Mouse (Mus musculus): Measurements from ENCODE around the gene Col9a3. TPM values are rescaled to one million over a fixed set of nuclear protein-coding genes. Genes with fewer than 3 reads are reported as not detected.

Col9a3 gene
- 1.6 TPM in 2 replicates for polyA plus RNA-seq (2012; rRNA removed)

DNA sequence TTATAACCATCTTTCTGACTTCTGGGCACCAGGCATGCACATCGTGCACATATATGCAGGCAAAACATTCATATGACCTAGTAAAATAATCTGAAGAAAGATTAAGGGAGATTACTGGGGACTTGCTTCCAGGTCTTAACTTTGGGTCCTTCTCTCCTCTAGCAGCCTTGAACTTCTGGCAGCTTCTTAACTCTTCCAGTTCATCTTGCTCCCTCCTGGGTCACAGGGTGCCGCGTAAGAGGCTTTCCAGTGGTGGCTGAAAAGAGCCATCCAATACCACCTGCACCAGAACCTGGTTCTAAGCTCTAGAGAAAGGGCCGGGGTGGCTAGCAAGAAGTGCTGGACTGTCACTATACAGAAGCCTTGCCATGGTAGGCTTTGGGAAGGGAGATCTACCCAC is at the start of gene Col9a3:
TSS of gene Col9a3 (plus strand) at position 301 of the 400 bp plus-strand sequence.
- 48% methylated on average over 4 of the region's 4 CpGs for WGBS
- H3K4me3 ChIP-seq (replicated peaks; ENCODE audit: extremely low read depth, low read depth, low read length): no peak within 1 kb of the TSS
- TF ChIP-seq POLR2A (IDR thresholded peaks at IDR 0.05; ENCODE audit: borderline replicate concordance, extremely low read depth, low read depth, low read length) (no peak), CTCF (IDR thresholded peaks at IDR 0.05; ENCODE audit: insufficient read depth, low read length) (no peak)
- no peak for DNase-seq
- 0 out of 2 replicates have a peak, but pooled peaks cover 2% of the 10 kb centered on the region for H3K4me1 ChIP-seq (ENCODE audit: control insufficient read depth, insufficient read depth, low read length)

DNA sequence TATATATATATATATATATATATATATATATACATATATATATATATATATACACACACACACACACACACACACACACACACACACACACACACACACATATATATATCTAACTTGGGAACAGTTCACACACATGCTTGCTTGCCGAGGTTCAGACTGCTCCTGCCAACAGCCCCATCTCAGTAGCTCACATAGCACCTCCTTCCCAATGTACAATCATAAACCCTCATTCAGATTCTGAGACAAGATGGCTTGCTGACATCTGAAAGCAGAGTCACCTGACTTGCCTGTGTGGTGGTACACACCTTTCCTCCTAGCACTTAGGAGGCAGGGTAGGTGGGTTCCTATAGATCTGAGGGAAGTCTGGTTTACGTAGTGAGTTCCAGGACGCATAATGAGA is 45.2 kb upstream of the Col9a3 start:
- H3K4me3 ChIP-seq (replicated peaks; ENCODE audit: extremely low read depth, low read depth, low read length): no peak overlapping the region
- TF ChIP-seq POLR2A (IDR thresholded peaks at IDR 0.05; ENCODE audit: borderline replicate concordance, extremely low read depth, low read depth, low read length) (no peak), CTCF (IDR thresholded peaks at IDR 0.05; ENCODE audit: insufficient read depth, low read length) (no peak)
- DNase-seq: no peak
- WGBS: 78% methylated on average over 3 of the region's 3 CpGs
- H3K4me1 ChIP-seq (ENCODE audit: control insufficient read depth, insufficient read depth, low read length): no peaks in the 10 kb centered on the region

DNA sequence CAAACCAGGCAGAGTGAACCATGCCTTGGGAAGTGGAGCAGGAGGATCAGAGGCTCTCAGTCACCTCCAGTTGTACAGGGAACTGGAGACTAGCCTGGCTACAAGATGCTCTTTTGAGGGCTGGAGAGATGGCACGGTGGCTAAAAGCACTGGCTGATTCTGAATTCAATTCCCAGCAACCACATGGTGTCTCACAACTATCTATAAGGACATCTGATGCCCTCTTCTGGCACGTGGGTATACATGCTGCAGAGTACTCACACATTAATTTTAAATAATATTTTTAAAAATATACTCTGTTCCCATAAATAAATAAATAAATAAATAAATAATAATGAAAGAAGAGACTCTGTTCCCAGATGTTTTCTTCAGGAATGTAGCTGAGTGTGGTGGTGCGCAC is 42.4 kb upstream of the Col9a3 start:
- Histone ChIP-seq H3K4me3 (replicated peaks; ENCODE audit: extremely low read depth, low read depth, low read length) (no peak overlapping the region), H3K4me1 (ENCODE audit: control insufficient read depth, insufficient read depth, low read length) (no peaks in the 10 kb centered on the region)
- no peak for DNase-seq
- 50% methylated on average over 3 of the region's 3 CpGs for WGBS
- TF ChIP-seq CTCF (IDR thresholded peaks at IDR 0.05; ENCODE audit: insufficient read depth, low read length) (no peak), POLR2A (IDR thresholded peaks at IDR 0.05; ENCODE audit: borderline replicate concordance, extremely low read depth, low read depth, low read length) (no peak)

DNA sequence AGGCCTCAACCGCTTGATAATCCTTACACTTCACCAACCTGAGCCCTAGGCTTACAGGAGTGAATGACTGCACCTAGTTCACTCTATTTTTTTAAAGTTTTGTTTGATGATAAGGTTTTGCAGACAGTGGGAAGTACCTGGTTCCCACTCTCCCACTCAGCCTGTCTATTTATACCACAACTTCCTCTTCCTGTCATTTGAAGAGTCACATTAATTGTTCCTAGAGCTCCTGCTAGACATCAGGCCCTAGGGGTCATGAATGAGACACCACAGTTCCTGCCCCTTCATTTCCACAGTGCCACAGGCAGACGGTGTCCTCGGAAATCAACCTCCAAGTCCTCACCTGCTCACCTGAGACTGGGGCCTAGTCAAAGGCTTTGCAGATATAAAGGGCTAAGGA is 41.1 kb upstream of the Col9a3 start:
- H3K4me1 ChIP-seq (ENCODE audit: control insufficient read depth, insufficient read depth, low read length): no peaks in the 10 kb centered on the region
- no peak overlapping the region for H3K4me3 ChIP-seq (replicated peaks; ENCODE audit: extremely low read depth, low read depth, low read length)
- TF ChIP-seq CTCF (IDR thresholded peaks at IDR 0.05; ENCODE audit: insufficient read depth, low read length) (no peak), POLR2A (IDR thresholded peaks at IDR 0.05; ENCODE audit: borderline replicate concordance, extremely low read depth, low read depth, low read length) (no peak)
- 41% methylated on average over 3 of the region's 3 CpGs for WGBS
- DNase-seq: no peak

DNA sequence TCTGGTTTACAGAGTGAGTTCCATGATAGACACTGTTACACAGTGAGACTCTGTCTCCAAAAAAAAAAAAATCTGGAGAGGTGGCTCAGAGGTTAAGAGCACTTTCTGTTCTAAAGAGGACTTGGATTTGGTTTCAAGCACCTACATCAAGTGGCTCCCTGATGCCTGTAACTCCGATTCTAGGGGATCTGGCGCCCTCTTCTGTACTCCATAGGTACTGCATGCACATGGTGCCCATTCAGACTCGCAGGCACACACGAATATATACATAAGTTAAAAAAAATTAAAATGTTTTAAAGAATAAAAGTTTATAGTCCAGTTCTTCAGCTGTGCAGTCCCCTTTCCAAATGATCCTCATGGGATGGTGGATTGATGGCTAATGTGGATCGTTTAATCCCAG is 37.3 kb upstream of the Col9a3 start:
- H3K4me3 ChIP-seq (replicated peaks; ENCODE audit: extremely low read depth, low read depth, low read length): no peak overlapping the region
- no peaks in the 10 kb centered on the region for H3K4me1 ChIP-seq (ENCODE audit: control insufficient read depth, insufficient read depth, low read length)
- 51% methylated on average over 5 of the region's 5 CpGs for WGBS
- DNase-seq: no peak
- TF ChIP-seq CTCF (IDR thresholded peaks at IDR 0.05; ENCODE audit: insufficient read depth, low read length) (peak; percentile 41), POLR2A (IDR thresholded peaks at IDR 0.05; ENCODE audit: borderline replicate concordance, extremely low read depth, low read depth, low read length) (no peak)

DNA sequence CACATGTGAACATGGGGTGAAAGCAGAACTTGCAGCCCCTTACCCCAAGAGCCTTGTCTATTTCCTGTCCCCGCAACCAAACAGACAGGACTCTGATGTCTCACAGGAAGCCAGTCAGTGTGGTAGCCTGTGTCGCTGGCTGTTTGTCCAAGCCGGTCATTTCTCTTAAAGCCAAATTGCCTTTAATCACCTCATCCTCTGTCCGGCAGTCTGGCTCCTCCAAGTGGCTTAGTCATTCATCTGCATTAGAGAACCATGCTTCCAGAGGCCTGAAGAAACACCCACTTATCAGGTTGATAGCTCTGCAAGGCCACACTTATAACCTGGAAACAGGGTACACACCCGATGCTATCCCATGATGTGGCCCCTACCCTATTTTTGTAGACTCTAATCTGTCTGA is 35.4 kb upstream of the Col9a3 start:
- no peaks in the 10 kb centered on the region for H3K4me1 ChIP-seq (ENCODE audit: control insufficient read depth, insufficient read depth, low read length)
- WGBS: 40% methylated on average over 5 of the region's 5 CpGs
- DNase-seq: no peak
- no peak overlapping the region for H3K4me3 ChIP-seq (replicated peaks; ENCODE audit: extremely low read depth, low read depth, low read length)
- no peak for TF ChIP-seq CTCF (IDR thresholded peaks at IDR 0.05; ENCODE audit: insufficient read depth, low read length)
- no peak for TF ChIP-seq POLR2A (IDR thresholded peaks at IDR 0.05; ENCODE audit: borderline replicate concordance, extremely low read depth, low read depth, low read length)

DNA sequence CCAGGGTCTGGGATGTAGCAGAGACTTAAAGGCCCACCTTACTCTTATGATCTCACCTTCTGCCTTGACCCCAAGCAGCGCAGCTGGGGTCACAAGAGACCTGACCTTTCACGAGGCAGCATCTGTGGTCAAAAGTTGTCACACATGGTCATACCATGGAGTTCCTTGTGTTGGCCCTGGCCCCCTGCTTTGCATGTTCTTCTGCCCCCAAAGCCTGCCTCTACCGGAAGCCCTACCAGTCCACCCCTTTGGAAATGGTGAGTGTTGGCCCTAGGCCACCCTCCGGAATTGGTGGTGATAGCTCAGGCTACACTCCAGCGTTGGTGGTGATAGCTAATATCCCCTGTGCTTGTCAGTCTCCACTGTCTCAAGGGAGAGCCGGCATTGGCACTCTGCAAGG is 34.3 kb upstream of the Col9a3 start:
- Histone ChIP-seq H3K4me1 (ENCODE audit: control insufficient read depth, insufficient read depth, low read length) (no peaks in the 10 kb centered on the region), H3K4me3 (replicated peaks; ENCODE audit: extremely low read depth, low read depth, low read length) (no peak overlapping the region)
- WGBS: 60% methylated on average over 6 of the region's 6 CpGs
- no peak for DNase-seq
- TF ChIP-seq CTCF (IDR thresholded peaks at IDR 0.05; ENCODE audit: insufficient read depth, low read length) (no peak), POLR2A (IDR thresholded peaks at IDR 0.05; ENCODE audit: borderline replicate concordance, extremely low read depth, low read depth, low read length) (no peak)

DNA sequence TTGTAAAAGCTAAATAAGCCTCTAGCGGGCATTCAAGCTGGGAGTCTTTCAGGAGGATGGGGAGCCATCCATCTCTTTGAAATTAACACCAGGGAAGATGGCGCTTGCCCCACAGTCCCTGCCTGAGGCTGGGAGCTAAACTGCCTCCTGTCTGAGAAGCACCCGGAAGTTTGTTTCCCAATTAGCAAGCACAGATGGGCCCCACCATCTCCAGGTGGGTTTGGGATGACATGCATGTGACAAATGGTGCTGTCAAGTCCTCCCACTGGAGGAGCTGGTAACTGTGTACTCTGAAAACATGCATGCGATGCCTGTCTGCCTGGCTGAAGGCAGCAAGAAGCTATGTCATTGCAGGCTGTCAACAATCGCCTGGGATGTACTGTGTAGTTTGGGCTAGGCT is 33.7 kb upstream of the Col9a3 start:
- Histone ChIP-seq H3K4me3 (replicated peaks; ENCODE audit: extremely low read depth, low read depth, low read length) (no peak overlapping the region), H3K4me1 (ENCODE audit: control insufficient read depth, insufficient read depth, low read length) (no peaks in the 10 kb centered on the region)
- no peak for DNase-seq
- 42% methylated on average over 5 of the region's 5 CpGs for WGBS
- no peak for TF ChIP-seq CTCF (IDR thresholded peaks at IDR 0.05; ENCODE audit: insufficient read depth, low read length)
- TF ChIP-seq POLR2A (IDR thresholded peaks at IDR 0.05; ENCODE audit: borderline replicate concordance, extremely low read depth, low read depth, low read length): no peak

DNA sequence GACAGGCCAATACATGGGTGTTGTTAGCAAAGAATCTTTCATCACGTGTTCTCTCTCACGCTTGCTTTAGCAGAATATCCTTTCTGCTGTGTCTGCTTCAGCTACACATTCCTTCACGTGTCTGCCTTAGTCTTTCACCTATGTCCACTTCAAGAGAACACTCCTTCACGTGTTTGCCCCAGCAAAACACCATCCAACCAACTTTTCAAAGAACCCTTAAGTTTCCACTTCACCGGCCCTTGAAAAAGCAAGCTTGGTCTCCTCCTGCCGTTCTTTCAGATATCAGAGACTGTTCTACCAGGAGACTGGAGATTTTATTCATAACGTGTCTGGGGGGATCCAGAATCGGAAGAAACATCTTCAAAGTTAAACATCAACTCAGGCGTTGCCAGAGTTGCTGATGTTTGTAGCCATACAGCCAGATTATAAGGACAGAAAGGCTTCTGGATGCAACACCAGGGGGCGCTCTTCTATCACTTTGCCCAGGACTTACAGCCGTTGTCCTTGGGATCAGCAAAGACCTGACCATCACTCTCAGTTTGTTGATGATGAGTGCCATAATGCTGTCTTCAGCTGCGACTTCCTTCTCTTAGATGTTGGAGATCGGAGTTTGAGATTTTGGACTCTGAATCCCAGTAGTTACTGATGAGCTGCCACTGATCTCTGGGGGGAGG is 31.2 kb upstream of the Col9a3 start:
- peak; percentile 49 for DNase-seq
- TF ChIP-seq CTCF (IDR thresholded peaks at IDR 0.05; ENCODE audit: insufficient read depth, low read length): peak; percentile 70
- no peak for TF ChIP-seq POLR2A (IDR thresholded peaks at IDR 0.05; ENCODE audit: borderline replicate concordance, extremely low read depth, low read depth, low read length)
- 22% methylated on average over 13 of the region's 13 CpGs for WGBS

DNA sequence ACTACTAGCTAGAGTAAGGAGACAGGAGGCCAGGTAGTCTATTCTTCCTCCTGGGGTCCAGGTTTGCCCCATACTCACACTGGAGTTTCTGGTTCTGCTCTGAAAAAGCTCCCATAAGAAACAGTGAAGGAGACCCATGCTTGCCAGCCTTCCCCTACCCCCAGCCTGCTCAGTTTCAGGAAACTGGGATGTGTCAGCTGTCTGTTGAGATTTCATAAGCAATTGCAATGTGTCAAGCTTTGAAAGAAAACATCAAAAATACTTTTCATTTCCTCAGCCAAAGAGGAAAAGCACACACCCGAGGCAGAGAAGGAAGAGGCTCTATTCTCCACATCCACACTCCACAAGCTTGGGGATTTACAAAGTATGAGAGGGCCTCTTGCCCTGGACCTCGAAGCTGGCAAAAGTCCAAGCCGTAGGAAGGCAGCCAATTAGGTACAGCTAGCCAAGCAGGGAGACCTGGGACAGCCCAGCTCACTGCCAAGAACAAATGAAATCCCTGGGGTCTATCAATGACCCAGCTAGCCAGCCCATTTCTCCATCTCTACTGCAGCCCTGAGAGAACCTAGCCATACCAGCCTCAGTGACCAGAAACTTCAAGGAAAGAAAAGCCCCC is 28.5 kb upstream of the Col9a3 start:
- TF ChIP-seq POLR2A (IDR thresholded peaks at IDR 0.05; ENCODE audit: borderline replicate concordance, extremely low read depth, low read depth, low read length) (no peak), CTCF (IDR thresholded peaks at IDR 0.05; ENCODE audit: insufficient read depth, low read length) (no peak)
- no peak overlapping the region for H3K4me3 ChIP-seq (replicated peaks; ENCODE audit: extremely low read depth, low read depth, low read length)
- 7% methylated on average over 3 of the region's 3 CpGs for WGBS
- H3K4me1 ChIP-seq (ENCODE audit: control insufficient read depth, insufficient read depth, low read length): no peaks in the 10 kb centered on the region
- DNase-seq: peak; percentile 46

More for the DNA sequence above, 31.2 kb upstream of the Col9a3 start:
- Histone ChIP-seq H3K4me3 (replicated peaks; ENCODE audit: extremely low read depth, low read depth, low read length) (no peak overlapping the region), H3K4me1 (ENCODE audit: control insufficient read depth, insufficient read depth, low read length) (no peaks in the 10 kb centered on the region)
